Mouse (Mus musculus): ENCODE data around the gene Plk5. TPM values are rescaled to one million over a fixed set of nuclear protein-coding genes. Genes with fewer than 3 reads are reported as not detected.
A peak's percentile ranks its signal among the peaks of the same experiment; 100 is the strongest.

The Plk5 gene
- polyA plus RNA-seq, 1 experiment from 2014 or later: 0.20 TPM

DNA sequence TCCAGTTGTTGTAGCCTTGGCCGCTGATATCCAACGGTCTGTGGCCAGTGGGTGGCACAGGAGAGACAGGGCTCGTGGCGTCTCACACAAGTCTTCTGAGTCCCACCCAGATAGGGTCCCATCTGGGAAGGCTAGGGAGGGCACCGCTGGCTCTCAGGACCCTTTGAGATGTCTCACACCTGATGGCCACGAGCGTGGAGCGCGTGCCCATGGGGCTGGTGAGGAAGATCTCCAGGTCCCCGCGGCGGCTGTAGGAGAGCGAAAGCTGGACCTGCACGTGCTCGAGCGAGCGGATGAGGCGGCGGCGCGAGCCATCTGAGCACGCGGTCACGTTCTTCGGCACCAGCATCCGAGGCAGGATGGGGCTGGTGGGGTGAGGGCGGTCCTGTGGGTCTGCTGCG lies 33.4 kb upstream of the Plk5 start:
- Histone ChIP-seq H3K27me3 (replicated peaks; ENCODE audit: control insufficient read depth, insufficient read depth, low read length) (no peaks in the 10 kb centered on the region), H3K9me3 (ENCODE audit: control insufficient read depth) (no peaks in the 10 kb centered on the region), H3K36me3 (ENCODE audit: control insufficient read depth, insufficient read depth) (peaks cover 16% of the 10 kb centered on the region), H3K9ac (ENCODE audit: low read depth, low read length) (peak overlapping the region; percentile 28; the same call in 1 of the 2 replicates), H3K4me2 (replicated peaks; ENCODE audit: low read depth) (peak overlapping the region; percentile 97), H3K4me1 (replicated peaks; ENCODE audit: control insufficient read depth, insufficient read depth, low read length) (peaks cover 14% of the 10 kb centered on the region), H3K27ac (ENCODE audit: low read depth, low read length) (peak overlapping the region; percentile 73), H3K4me3 (ENCODE audit: low read depth, low read length) (peak overlapping the region; percentile 47)
- TF ChIP-seq CTCF (IDR thresholded peaks at IDR 0.05; ENCODE audit: low read depth): peak; percentile 56
- WGBS: 4% methylated on average over 28 of the region's 28 CpGs
- ATAC-seq: peak; percentile 9

DNA sequence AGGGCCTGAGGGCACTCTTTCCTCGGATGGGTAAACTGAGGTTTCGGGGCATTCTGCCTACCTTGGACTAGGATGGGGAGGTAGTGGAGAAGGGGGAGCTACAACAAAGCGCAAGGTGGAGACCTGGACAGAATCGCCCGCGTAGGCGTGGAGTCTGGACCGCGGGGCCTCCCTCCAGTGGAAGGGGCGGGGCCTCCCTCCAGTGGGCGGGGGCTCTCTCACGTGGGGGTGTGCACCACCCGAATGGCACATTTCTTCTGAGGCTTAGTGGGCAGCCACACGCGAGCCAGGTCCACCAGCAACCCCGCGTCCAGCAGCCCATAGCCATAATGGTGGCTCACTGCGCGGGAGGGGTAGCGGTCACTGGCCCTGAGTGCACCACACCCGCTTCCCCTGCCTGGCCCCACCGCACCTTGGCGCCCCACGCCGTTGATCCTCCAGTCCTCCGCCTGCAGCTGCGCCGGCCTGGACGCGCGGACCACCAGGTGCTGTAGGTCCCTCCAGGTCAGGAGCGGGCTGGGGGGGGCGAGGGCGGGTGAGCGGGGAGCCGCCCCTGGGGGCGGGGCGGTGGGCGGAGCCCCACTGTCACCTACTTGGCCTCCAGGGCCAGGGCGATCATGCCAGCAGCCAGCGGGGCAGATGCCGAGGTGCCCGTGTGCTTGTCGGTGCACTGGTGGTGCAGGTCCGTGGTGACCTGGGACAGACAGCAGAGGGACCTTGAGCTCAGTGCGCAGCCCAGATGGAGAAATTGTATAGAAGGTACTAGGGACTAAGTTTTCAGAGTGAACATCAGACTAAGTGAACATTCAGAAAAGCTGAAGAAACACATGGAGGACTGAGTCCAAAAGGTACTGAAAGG lies 32.8 kb upstream of the Plk5 start:
- Histone ChIP-seq H3K27me3 (replicated peaks; ENCODE audit: control insufficient read depth, insufficient read depth, low read length) (no peaks in the 10 kb centered on the region), H3K4me2 (replicated peaks; ENCODE audit: low read depth) (peak overlapping the region; percentile 97), H3K4me1 (replicated peaks; ENCODE audit: control insufficient read depth, insufficient read depth, low read length) (peaks cover 14% of the 10 kb centered on the region), H3K9ac (ENCODE audit: low read depth, low read length) (peak overlapping the region; percentile 28; the same call in 1 of the 2 replicates), H3K27ac (ENCODE audit: low read depth, low read length) (peak overlapping the region; percentile 73), H3K9me3 (ENCODE audit: control insufficient read depth) (no peaks in the 10 kb centered on the region), H3K4me3 (ENCODE audit: low read depth, low read length) (peak overlapping the region; percentile 47), H3K36me3 (ENCODE audit: control insufficient read depth, insufficient read depth) (peaks cover 10% of the 10 kb centered on the region)
- TF ChIP-seq CTCF (IDR thresholded peaks at IDR 0.05; ENCODE audit: low read depth): no peak
- ATAC-seq: peak; percentile 43
- WGBS: 1% methylated on average over 43 of the region's 46 CpGs

DNA sequence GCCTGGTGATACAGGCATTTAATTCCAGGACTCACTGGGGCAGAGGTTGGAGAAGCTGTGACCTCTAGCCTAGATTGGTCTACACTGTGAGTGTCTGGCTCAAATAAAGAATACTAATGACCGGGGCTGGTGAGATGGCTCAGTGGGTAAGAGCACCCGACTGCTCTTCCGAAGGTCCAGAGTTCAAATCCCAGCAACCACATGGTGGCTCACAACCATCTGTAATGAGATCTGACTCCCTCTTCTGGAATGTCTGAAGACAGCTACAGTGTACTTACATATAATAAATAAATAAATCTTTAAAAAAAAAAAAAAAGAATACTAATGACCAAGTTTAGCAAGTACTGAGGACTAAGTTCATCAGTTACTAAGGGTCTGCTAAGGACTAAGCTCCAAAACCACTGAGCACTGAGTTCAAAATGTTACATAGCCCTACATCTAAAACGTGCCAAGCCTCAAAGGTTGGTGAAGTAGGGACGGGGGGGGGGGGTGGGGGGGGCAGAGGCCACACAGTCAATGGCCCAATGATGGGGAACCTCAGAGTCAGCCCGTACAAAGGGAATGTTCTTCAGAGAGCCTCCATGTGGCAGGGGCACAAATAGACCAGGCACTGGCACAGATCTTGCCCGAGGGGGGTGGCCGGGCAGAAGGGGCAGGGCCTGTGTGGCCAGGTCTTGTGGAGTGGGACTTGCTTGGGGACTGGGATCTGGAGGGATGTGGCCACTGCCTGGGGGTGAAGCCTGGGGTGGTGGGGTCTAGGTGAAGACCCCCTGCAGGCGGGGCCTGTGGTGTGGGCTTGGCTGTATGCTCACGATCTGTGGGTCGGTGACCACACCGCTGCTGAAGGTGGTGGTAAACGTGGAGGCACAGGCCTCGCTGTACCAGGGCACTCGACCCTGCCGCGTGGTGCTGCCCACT lies 31.9 kb upstream of the Plk5 start:
- 0 out of 2 replicates have a peak, but pooled peaks cover under 1% of the 10 kb centered on the region for H3K36me3 ChIP-seq (ENCODE audit: control insufficient read depth, insufficient read depth)

DNA sequence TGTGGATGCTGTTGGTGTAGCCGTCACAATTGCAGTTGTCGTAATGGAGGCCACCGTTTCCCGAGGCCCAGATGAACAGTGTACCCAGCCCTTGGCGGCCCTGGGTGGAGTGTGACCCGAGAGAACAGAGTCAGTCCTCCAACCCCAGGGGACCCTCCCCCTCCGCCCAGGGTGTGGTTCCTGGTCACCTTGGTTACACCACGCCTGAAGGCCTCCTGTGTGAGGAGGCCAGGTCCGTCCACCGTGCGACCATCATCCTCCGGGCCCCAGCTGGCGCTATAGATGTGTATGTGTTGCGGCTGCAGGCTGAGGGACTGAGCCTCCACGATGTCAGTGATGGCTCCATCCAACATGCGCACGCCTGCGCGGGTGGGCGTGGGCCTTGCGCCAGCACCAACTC lies 31.2 kb upstream of the Plk5 start:
- no peak for ATAC-seq
- Histone ChIP-seq H3K27me3 (replicated peaks; ENCODE audit: control insufficient read depth, insufficient read depth, low read length) (no peaks in the 10 kb centered on the region), H3K36me3 (ENCODE audit: control insufficient read depth, insufficient read depth) (no peaks in the 10 kb centered on the region), H3K9ac (ENCODE audit: low read depth, low read length) (no peak overlapping the region), H3K4me3 (ENCODE audit: low read depth, low read length) (no peak overlapping the region), H3K27ac (ENCODE audit: low read depth, low read length) (0 out of 2 replicates have a peak overlapping the region, but pooled peaks have one; percentile 66), H3K4me1 (replicated peaks; ENCODE audit: control insufficient read depth, insufficient read depth, low read length) (peaks cover 7% of the 10 kb centered on the region; the same call in 1 of the 2 replicates), H3K4me2 (replicated peaks; ENCODE audit: low read depth) (peak overlapping the region; percentile 10; the same call in 1 of the 2 replicates), H3K9me3 (ENCODE audit: control insufficient read depth) (no peaks in the 10 kb centered on the region)
- no peak for TF ChIP-seq CTCF (IDR thresholded peaks at IDR 0.05; ENCODE audit: low read depth)
- 58% methylated on average over 21 of the region's 21 CpGs for WGBS

More for the DNA sequence above, 31.9 kb upstream of the Plk5 start:
- ATAC-seq: peak; percentile 8
- H3K4me1 ChIP-seq (replicated peaks; ENCODE audit: control insufficient read depth, insufficient read depth, low read length): peaks cover 9% of the 10 kb centered on the region
- no peak for TF ChIP-seq CTCF (IDR thresholded peaks at IDR 0.05; ENCODE audit: low read depth)
- H3K9me3 ChIP-seq (ENCODE audit: control insufficient read depth): no peaks in the 10 kb centered on the region
- no peaks in the 10 kb centered on the region for H3K27me3 ChIP-seq (replicated peaks; ENCODE audit: control insufficient read depth, insufficient read depth, low read length)
- WGBS: 54% methylated on average over 17 of the region's 17 CpGs
- H3K4me2 ChIP-seq (replicated peaks; ENCODE audit: low read depth): peak overlapping the region; percentile 97
- peak overlapping the region; percentile 47 for H3K4me3 ChIP-seq (ENCODE audit: low read depth, low read length)
- no peak overlapping the region for H3K9ac ChIP-seq (ENCODE audit: low read depth, low read length)
- peak overlapping the region; percentile 73 for H3K27ac ChIP-seq (ENCODE audit: low read depth, low read length)

DNA sequence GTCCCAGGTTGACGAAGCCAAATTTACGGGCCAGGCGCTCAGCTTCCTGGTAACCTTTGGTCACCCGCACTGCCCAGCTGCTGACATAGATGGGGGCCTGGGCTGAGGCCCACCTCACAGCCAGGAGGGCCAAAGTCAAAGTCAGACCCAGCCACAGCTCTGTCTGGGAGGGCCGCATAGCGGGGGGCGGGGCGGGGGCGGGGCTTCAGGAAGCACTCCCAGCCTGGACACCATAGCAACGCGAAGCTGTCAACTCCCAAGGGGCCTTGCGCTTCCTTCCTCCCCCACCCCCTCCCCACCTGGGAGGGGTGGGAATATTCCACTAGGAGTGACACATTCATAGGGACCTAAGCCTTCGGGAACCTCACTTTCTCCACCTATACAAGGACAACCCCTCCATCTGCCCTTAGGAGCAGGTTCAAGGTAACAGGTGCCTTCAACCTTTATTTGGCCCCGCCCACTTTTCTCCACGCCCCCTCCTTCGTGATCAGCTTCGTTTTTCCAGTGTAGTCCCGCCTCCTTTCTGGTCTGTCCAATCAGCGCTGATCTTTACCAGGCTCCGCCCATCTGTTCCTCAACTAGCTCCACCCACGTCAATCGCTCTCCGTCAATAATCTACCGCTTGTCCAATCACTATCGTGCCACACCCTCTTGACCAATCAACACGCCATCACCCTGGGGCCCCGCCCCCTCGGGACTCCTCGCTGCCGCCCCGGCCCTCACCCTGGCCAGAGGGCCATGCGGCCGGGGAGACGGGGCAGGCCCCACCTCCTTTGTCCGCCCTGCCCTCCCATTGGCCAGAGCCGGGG lies 26.8 kb upstream of the Plk5 start, which contains the start of the genes Pcsk4 and Reep6:
Gene Pcsk4, minus strand, starts transcription at position 226 of the 809 bp plus-strand sequence.
Gene Reep6, plus strand, starts transcription at position 681 of the 809 bp plus-strand sequence.
- H3K4me1 ChIP-seq (replicated peaks; ENCODE audit: control insufficient read depth, insufficient read depth, low read length): no peaks in the 10 kb centered on the region; the same call in 1 of the 2 replicates
- H3K27ac ChIP-seq (ENCODE audit: low read depth, low read length): peak within 1 kb of the TSS; percentile 82
- no peaks in the 10 kb centered on the region for H3K27me3 ChIP-seq (replicated peaks; ENCODE audit: control insufficient read depth, insufficient read depth, low read length)
- H3K4me3 ChIP-seq (ENCODE audit: low read depth, low read length): peak within 1 kb of the TSS; percentile 49
- WGBS: 2% methylated on average over 36 of the region's 36 CpGs
- H3K36me3 ChIP-seq (ENCODE audit: control insufficient read depth, insufficient read depth): peaks cover 6% of the 10 kb centered on the region
- no peaks in the 10 kb centered on the region for H3K9me3 ChIP-seq (ENCODE audit: control insufficient read depth)
- TF ChIP-seq CTCF (IDR thresholded peaks at IDR 0.05; ENCODE audit: low read depth): no peak
- peak; percentile 85 for ATAC-seq
- H3K4me2 ChIP-seq (replicated peaks; ENCODE audit: low read depth): peak within 1 kb of the TSS; percentile 81
- H3K9ac ChIP-seq (ENCODE audit: low read depth, low read length): peak within 1 kb of the TSS; percentile 43
